In the genomic region with DNA sequence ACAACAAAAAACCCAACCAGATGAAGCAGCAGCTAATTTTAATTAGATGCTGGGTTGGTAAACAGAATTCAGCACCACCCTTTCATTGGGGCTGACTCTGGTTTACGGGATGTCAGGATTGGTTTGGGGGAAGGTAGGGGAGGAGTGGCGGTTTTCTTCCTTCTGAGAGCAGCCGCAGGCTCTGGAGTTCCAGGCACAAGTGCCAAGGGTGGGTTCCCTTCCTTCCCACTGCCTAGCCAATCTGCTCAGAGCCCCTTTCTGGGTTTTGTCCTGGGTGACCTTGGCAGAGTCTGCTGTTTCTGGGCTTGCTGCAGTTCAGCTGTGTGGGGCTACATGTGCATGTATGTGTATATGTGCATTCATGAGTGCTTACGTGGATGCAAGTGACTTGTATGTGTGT, we compare ENCODE assay signal across 25 mouse cellular contexts.
DNase-seq lines count a peak whose midpoint lies in the region; ATAC-seq and TF ChIP-seq lines count a peak whose summit lies in the region.
"Had no signal": no experiment of that assay in that cellular context is flagged by ENCODE, and none has a peak within 500 bp of the region (broad histone marks: within the 10 kb centered on the region; RNA-seq: fewer than 3 reads in every experiment).

No protein-coding gene starts in this region.

- H3K4me2 ChIP-seq in embryonic facial prominence, embryonic 14.5 days (ENCODE audit: low read depth, low read length), result no peak overlapping the region
- H3K4me2 ChIP-seq in neural tube, embryonic 13.5 days, result no peak overlapping the region
- H3K4me2 ChIP-seq: intestine, embryonic 15.5 days; limb, embryonic 13.5 days; liver, embryonic 11.5 days; lung, embryonic 15.5 days; midbrain, embryonic 15.5 days had no signal

- 68% methylated on average over 4 of the region's 4 CpGs for WGBS in embryonic facial prominence, embryonic 14.5 days
- WGBS in embryonic facial prominence, embryonic 10.5 days, result 60% methylated on average over 4 of the region's 4 CpGs
- WGBS in heart, embryonic 10.5 days, result 60% methylated on average over 4 of the region's 4 CpGs
- WGBS in neural tube, embryonic 13.5 days, result 53% methylated on average over 4 of the region's 4 CpGs

- no peaks in the 10 kb centered on the region for H3K36me3 ChIP-seq in embryonic facial prominence, embryonic 14.5 days (ENCODE audit: control insufficient read depth, insufficient read depth, low read length)
- no peaks in the 10 kb centered on the region for H3K36me3 ChIP-seq in embryonic facial prominence, embryonic 10.5 days (replicated peaks)
- no peaks in the 10 kb centered on the region for H3K36me3 ChIP-seq in heart, embryonic 10.5 days
- no peaks in the 10 kb centered on the region for H3K36me3 ChIP-seq in neural tube, embryonic 13.5 days
- H3K36me3 ChIP-seq: G1E; hindbrain, embryonic 10.5 days; intestine, embryonic 15.5 days; limb, embryonic 13.5 days; lung, embryonic 15.5 days; midbrain, embryonic 10.5 days; midbrain, embryonic 15.5 days had no signal

- no peak for TF ChIP-seq CTCF in brain, embryonic 14.5 days (IDR thresholded peaks at IDR 0.05; ENCODE audit: borderline replicate concordance, extremely low read depth, insufficient read depth, insufficient read length)

- no peak overlapping the region for H3K4me3 ChIP-seq in embryonic facial prominence, embryonic 14.5 days (ENCODE audit: low read depth, low read length)
- H3K4me3 ChIP-seq in embryonic facial prominence, embryonic 10.5 days, result no peak overlapping the region
- H3K4me3 ChIP-seq in heart, embryonic 10.5 days, result no peak overlapping the region
- no peak overlapping the region for H3K4me3 ChIP-seq in neural tube, embryonic 13.5 days
- H3K4me3 ChIP-seq: gastrocnemius, adult 2 months; hindbrain, embryonic 10.5 days; intestine, embryonic 15.5 days; limb, embryonic 13.5 days; lung, embryonic 15.5 days; midbrain, embryonic 10.5 days; midbrain, embryonic 15.5 days had no signal

- H3K27ac ChIP-seq in embryonic facial prominence, embryonic 14.5 days (replicated peaks; ENCODE audit: low read depth, low read length), result no peak overlapping the region
- no peak overlapping the region for H3K27ac ChIP-seq in embryonic facial prominence, embryonic 10.5 days (replicated peaks)
- H3K27ac ChIP-seq in heart, embryonic 10.5 days, result no peak overlapping the region
- H3K27ac ChIP-seq in neural tube, embryonic 13.5 days (replicated peaks), result peak overlapping the region; percentile 56
- H3K27ac ChIP-seq: gastrocnemius, adult 2 months; hindbrain, postnatal 0 days; intestine, embryonic 15.5 days; limb, embryonic 13.5 days; lung, embryonic 15.5 days; midbrain, embryonic 15.5 days; stomach, postnatal 0 days had no signal

- H3K4me1 ChIP-seq in embryonic facial prominence, embryonic 14.5 days (ENCODE audit: control insufficient read depth, insufficient read depth, low read length), result peaks cover 7% of the 10 kb centered on the region; the same call in 1 of the 2 replicates
- H3K4me1 ChIP-seq in embryonic facial prominence, embryonic 10.5 days, result peaks cover 12% of the 10 kb centered on the region
- H3K4me1 ChIP-seq in heart, embryonic 10.5 days, result peaks cover 20% of the 10 kb centered on the region
- peaks cover 22% of the 10 kb centered on the region for H3K4me1 ChIP-seq in neural tube, embryonic 13.5 days (replicated peaks)
- H3K4me1 ChIP-seq: intestine, embryonic 15.5 days; lung, embryonic 15.5 days had no signal

- TF ChIP-seq POLR2A in brain, embryonic 14.5 days (IDR thresholded peaks at IDR 0.05; ENCODE audit: borderline replicate concordance, extremely low read depth, insufficient read depth, insufficient read length, poor library complexity, severe bottlenecking), result no peak

- DNase-seq in embryonic facial prominence, embryonic 14.5 days (ENCODE audit: low spot score), result peak; percentile 39
- DNase-seq in embryonic facial prominence, embryonic 10.5 days (ENCODE audit: low spot score), result no peak
- DNase-seq in heart, adult 11 months, result peak; percentile 60
- DNase-seq in heart, embryonic 10.5 days (ENCODE audit: low spot score), result no peak
- no peak for DNase-seq in neural tube, embryonic 10.5 days (ENCODE audit: extremely low spot score, low spot score)
- peak; percentile 50 for DNase-seq in brain, embryonic 14.5 days (ENCODE audit: low read depth)
- DNase-seq: gastrocnemius, adult 2 months; heart, postnatal 14 days; kidney, adult 2 months; kidney, postnatal 36 days; right cerebral cortex, postnatal 4 days; thymus, adult 18-20 months; thymus, postnatal 25 days had no signal

- no peaks in the 10 kb centered on the region; the same call in 1 of the 2 replicates for H3K27me3 ChIP-seq in embryonic facial prominence, embryonic 14.5 days (replicated peaks; ENCODE audit: control insufficient read depth, insufficient read depth, low read length)
- H3K27me3 ChIP-seq in embryonic facial prominence, embryonic 10.5 days (replicated peaks; ENCODE audit: low read depth, poor library complexity, severe bottlenecking), result peaks cover 17% of the 10 kb centered on the region
- peaks cover 29% of the 10 kb centered on the region for H3K27me3 ChIP-seq in heart, embryonic 10.5 days (ENCODE audit: insufficient read depth, poor library complexity, severe bottlenecking)
- H3K27me3 ChIP-seq in neural tube, embryonic 13.5 days, result no peaks in the 10 kb centered on the region; the same call in 1 of the 2 replicates
- H3K27me3 ChIP-seq: lung, embryonic 15.5 days; midbrain, embryonic 15.5 days had no signal

- H3K9ac ChIP-seq in embryonic facial prominence, embryonic 14.5 days (ENCODE audit: low read depth, low read length), result no peak overlapping the region
- H3K9ac ChIP-seq in neural tube, embryonic 13.5 days, result no peak overlapping the region
- H3K9ac ChIP-seq: intestine, embryonic 15.5 days; limb, embryonic 13.5 days; lung, embryonic 15.5 days; midbrain, embryonic 15.5 days had no signal

- H3K9me3 ChIP-seq in embryonic facial prominence, embryonic 14.5 days (ENCODE audit: control insufficient read depth, low read length), result no peaks in the 10 kb centered on the region
- no peaks in the 10 kb centered on the region for H3K9me3 ChIP-seq in embryonic facial prominence, embryonic 10.5 days
- H3K9me3 ChIP-seq in heart, embryonic 10.5 days, result no peaks in the 10 kb centered on the region
- no peaks in the 10 kb centered on the region for H3K9me3 ChIP-seq in neural tube, embryonic 13.5 days
- H3K9me3 ChIP-seq: hindbrain, embryonic 10.5 days; intestine, embryonic 15.5 days; limb, embryonic 13.5 days; lung, embryonic 15.5 days; midbrain, embryonic 10.5 days; midbrain, embryonic 15.5 days had no signal

- no peak for ATAC-seq in embryonic facial prominence, embryonic 14.5 days (ENCODE audit: low read depth)
- ATAC-seq in neural tube, embryonic 13.5 days (ENCODE audit: low read depth), result no peak
- ATAC-seq: hindbrain, postnatal 0 days; intestine, embryonic 15.5 days; midbrain, embryonic 15.5 days; Patski had no signal

Comparison
In these comparisons a context has a peak if more than half of its experiments do, and no peak if none do; other contexts are left out.
1. DNase-seq: peak in embryonic facial prominence, embryonic 14.5 days (single experiment), heart, adult 11 months (single experiment) and brain, embryonic 14.5 days (single experiment); none in embryonic facial prominence, embryonic 10.5 days (single experiment), heart, embryonic 10.5 days (single experiment) and neural tube, embryonic 10.5 days (single experiment).